Mouse (Mus musculus): Measurements from ENCODE around the gene Prtn3. TPM values are rescaled to one million over a fixed set of nuclear protein-coding genes. Genes with fewer than 3 reads are reported as not detected.

Prtn3 gene
- polyA plus RNA-seq (2014; fragmentation: Nextera tagmentation; extraction: Ambion mirVana) = 3.5 and 3.7 TPM in 2 replicates

DNA sequence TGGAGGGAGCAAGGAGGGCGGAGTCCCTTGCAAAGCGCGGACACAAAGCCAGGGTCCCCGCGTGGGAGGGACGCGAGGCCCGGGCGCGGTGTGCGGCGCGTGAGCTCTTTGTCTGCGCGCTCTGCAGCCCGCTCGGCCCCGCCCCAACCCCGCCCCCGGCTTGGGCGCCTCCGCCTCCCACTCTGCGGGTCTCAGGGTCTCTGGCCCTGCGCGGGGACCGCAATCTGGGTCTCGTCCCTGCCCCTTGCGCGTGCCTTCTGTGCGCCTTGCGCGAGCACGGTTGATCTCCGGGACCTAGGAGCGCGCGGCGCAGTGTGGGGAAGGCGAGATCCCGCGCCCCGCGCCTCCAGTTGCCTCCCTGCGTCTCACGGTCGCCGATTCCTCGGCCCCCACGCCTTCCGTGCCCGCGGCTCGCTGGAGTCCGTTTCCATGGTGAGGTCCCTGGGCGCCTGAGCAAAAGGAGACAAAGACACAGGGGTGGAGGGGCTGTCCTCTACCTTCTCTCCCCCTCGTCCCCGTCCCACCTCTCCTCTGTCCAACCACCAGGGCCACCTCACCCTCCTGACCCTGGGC lies at the start of gene Prtn3, which contains the start of gene Plppr3:
TSS of gene Prtn3 (plus strand) at position 187 of the 573 bp plus-strand sequence.
TSS of gene Plppr3 (minus strand) at position 345 of the 573 bp plus-strand sequence.
- H3K4me2 ChIP-seq = peak within 1 kb of the TSS; percentile 97
- no peaks in the 10 kb centered on the region for H3K9me3 ChIP-seq (ENCODE audit: low read depth, low read length)
- DNase-seq = peak; percentile 74
- H3K4me1 ChIP-seq (ENCODE audit: insufficient read depth) = no peaks in the 10 kb centered on the region; the same call in 1 of the 2 replicates
- WGBS = 1% methylated on average over 53 of the region's 57 CpGs
- peak within 1 kb of the TSS; percentile 79 for H3K9ac ChIP-seq
- no peak for TF ChIP-seq CTCF (IDR thresholded peaks at IDR 0.05; ENCODE audit: low read depth)
- no peaks in the 10 kb centered on the region for H3K36me3 ChIP-seq (ENCODE audit: insufficient read depth)
- H3K27ac ChIP-seq (ENCODE audit: low read depth) = peak within 1 kb of the TSS; percentile 37; the same call in 1 of the 2 replicates
- peak within 1 kb of the TSS; percentile 72 for H3K4me3 ChIP-seq (ENCODE audit: low read depth, low read length)
- H3K27me3 ChIP-seq (ENCODE audit: insufficient read depth, low read length) = no peaks in the 10 kb centered on the region
- peak; percentile 88 for ATAC-seq (ENCODE audit: insufficient read depth)

DNA sequence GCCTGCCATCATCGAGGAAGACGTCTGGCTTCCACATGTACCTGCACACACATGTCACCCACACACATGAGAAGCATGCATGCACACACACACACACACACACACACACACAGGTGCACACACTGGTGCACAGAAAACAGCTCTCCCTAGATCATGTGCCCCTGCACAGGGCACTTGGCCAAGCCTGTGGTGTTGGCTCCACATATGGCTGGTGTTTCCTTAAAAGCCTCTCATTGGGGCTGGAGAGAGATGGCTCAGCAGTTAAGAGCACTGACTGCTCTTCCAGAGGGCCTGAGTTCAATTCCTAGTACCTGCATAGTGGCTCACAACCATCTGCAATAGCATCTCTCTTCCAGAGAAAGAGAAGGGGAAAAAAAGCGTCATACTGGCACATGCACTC lies 42.7 kb upstream of the Prtn3 start:
- Histone ChIP-seq H3K27me3 (ENCODE audit: insufficient read depth, low read length) (no peaks in the 10 kb centered on the region), H3K9ac (no peak overlapping the region), H3K36me3 (ENCODE audit: insufficient read depth) (no peaks in the 10 kb centered on the region), H3K9me3 (ENCODE audit: low read depth, low read length) (no peaks in the 10 kb centered on the region), H3K4me1 (ENCODE audit: insufficient read depth) (no peaks in the 10 kb centered on the region), H3K4me3 (ENCODE audit: low read depth, low read length) (no peak overlapping the region), H3K4me2 (no peak overlapping the region), H3K27ac (ENCODE audit: low read depth) (no peak overlapping the region)
- DNase-seq (no peak), ATAC-seq (ENCODE audit: insufficient read depth) (no peak)
- WGBS = 81% methylated on average over 3 of the region's 3 CpGs
- TF ChIP-seq CTCF (IDR thresholded peaks at IDR 0.05; ENCODE audit: low read depth) = no peak

DNA sequence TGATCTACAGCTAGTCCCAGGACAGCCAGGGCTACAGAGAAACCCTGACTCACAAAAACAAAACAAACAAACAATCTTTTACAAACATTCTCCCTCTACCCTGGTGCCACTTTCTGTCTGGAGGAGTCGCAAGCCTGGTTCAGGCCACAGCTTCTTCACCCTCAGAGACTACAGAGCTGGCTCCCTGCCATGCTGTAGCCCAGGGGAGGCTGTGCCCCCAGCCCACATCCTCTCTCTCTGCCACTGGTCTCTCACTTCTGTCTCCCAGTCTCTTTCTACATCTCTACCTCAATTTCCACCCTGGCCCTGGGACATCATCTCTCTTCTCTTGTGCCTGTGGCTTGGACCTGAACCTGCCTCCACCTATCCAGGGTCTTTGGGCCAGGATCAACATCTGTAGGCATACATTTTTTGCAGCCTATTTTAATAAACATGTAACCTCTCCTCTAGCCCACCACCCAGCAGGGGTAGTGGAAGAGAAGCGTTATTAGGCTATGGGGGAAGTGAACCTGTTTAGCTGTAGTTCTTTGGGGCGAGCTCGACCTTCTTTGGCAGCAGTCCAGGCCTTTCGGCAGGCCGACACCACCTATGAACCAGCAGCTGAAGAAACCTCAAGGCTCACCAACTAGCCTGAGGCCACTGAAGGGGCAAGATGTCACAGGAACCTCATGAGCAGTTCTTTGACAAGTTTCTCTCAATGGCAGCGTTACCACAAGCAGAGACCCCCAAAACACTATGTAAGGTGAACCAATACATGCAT lies 42.1 kb upstream of the Prtn3 start:
- no peaks in the 10 kb centered on the region for H3K36me3 ChIP-seq (ENCODE audit: insufficient read depth)
- H3K9me3 ChIP-seq (ENCODE audit: low read depth, low read length) = no peaks in the 10 kb centered on the region
- H3K4me2 ChIP-seq = no peak overlapping the region
- TF ChIP-seq CTCF (IDR thresholded peaks at IDR 0.05; ENCODE audit: low read depth) = no peak
- no peak for ATAC-seq (ENCODE audit: insufficient read depth)
- no peaks in the 10 kb centered on the region for H3K27me3 ChIP-seq (ENCODE audit: insufficient read depth, low read length)
- no peak overlapping the region; the same call in 1 of the 2 replicates for H3K9ac ChIP-seq
- no peak overlapping the region for H3K27ac ChIP-seq (ENCODE audit: low read depth)
- H3K4me1 ChIP-seq (ENCODE audit: insufficient read depth) = no peaks in the 10 kb centered on the region
- WGBS = 57% methylated on average over 7 of the region's 7 CpGs
- DNase-seq = no peak
- no peak overlapping the region for H3K4me3 ChIP-seq (ENCODE audit: low read depth, low read length)

DNA sequence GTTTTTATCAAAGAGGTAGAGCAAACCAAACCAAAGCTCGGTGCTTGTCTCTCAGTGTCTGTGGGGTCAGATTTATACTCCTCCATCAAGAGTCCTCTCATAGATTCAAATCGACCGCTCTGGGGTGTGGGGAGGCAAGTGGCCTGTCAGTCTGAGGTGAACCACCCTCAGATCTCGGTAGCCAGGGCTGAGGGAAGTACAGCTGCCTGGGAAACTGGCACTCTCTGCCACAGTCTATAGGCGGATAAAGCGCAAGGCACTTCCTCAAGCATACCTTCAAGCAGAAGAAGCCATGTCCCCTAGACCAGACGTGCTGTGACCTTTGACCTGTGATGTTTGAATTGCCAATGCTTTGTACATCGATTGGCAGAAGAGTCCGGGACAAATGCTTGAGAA lies 41.5 kb upstream of the Prtn3 start:
- no peaks in the 10 kb centered on the region for H3K36me3 ChIP-seq (ENCODE audit: insufficient read depth)
- H3K9me3 ChIP-seq (ENCODE audit: low read depth, low read length) = no peaks in the 10 kb centered on the region
- H3K4me1 ChIP-seq (ENCODE audit: insufficient read depth) = no peaks in the 10 kb centered on the region
- no peaks in the 10 kb centered on the region for H3K27me3 ChIP-seq (ENCODE audit: insufficient read depth, low read length)
- no peak overlapping the region for H3K4me2 ChIP-seq
- WGBS = 65% methylated on average over 9 of the region's 9 CpGs
- TF ChIP-seq CTCF (IDR thresholded peaks at IDR 0.05; ENCODE audit: low read depth) = no peak
- H3K9ac ChIP-seq = no peak overlapping the region
- DNase-seq = no peak
- no peak for ATAC-seq (ENCODE audit: insufficient read depth)
- no peak overlapping the region for H3K4me3 ChIP-seq (ENCODE audit: low read depth, low read length)
- H3K27ac ChIP-seq (ENCODE audit: low read depth) = no peak overlapping the region

DNA sequence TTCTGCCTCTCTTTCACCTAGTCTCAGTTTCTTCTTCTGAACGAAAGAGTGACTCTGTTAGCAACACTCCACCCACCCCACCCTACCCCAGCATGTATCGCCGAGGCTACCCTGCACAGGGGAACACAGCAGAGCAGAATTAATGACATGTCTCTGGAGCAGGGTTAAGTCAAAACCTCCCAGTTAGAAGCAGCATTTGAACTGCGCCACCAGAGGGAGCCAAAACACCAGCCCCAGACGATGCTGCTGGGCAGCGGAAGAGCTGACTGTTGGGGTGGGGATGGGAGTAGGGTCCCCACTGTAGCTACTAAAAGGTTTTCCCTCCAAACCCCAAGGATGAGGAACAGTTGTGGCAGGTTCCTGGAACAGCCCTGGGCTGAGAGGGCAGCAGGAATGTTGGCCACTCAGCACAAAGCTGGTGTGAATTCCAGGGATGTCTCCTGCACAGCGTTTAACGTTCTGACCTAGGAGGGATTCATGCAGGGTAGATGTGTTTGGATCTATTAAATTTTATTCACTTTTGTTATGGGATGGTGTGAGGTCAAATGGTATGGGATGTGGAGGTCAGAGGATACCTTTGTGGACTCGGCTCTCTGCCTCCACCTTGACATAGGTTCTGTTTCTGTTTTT lies 39.4 kb upstream of the Prtn3 start:
- peak; percentile 98 for TF ChIP-seq CTCF (IDR thresholded peaks at IDR 0.05; ENCODE audit: low read depth)
- Histone ChIP-seq H3K4me1 (ENCODE audit: insufficient read depth) (no peaks in the 10 kb centered on the region), H3K9ac (no peak overlapping the region; the same call in 1 of the 2 replicates), H3K27ac (ENCODE audit: low read depth) (no peak overlapping the region), H3K27me3 (ENCODE audit: insufficient read depth, low read length) (no peaks in the 10 kb centered on the region), H3K4me3 (ENCODE audit: low read depth, low read length) (no peak overlapping the region), H3K9me3 (ENCODE audit: low read depth, low read length) (no peaks in the 10 kb centered on the region), H3K4me2 (no peak overlapping the region), H3K36me3 (ENCODE audit: insufficient read depth) (no peaks in the 10 kb centered on the region)
- DNase-seq (peak; percentile 92), ATAC-seq (ENCODE audit: insufficient read depth) (peak; percentile 60)
- 20% methylated on average over 9 of the region's 9 CpGs for WGBS

DNA sequence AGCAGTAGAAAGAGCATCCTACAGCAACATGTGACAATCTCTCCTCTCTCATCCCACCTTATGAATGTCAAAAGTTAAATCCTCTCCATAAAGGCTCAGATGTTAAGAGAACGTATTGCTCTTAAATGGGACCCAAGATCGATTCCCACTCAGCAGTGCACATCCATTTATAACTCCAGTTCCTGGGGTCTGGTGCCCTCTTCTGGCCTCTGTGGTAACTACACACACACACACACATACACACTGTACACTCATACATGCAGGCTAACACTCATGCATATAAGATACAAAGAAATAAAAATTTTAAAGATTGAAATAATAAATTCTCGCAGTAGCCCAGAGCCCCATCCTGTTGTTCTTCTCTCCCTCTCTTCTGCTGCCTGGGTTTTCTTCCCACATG lies 37.4 kb upstream of the Prtn3 start:
- DNase-seq (no peak), ATAC-seq (ENCODE audit: insufficient read depth) (no peak)
- H3K9me3 ChIP-seq (ENCODE audit: low read depth, low read length) = no peaks in the 10 kb centered on the region
- WGBS = 92% methylated on average over 3 of the region's 3 CpGs
- no peak overlapping the region for H3K4me2 ChIP-seq
- no peaks in the 10 kb centered on the region for H3K27me3 ChIP-seq (ENCODE audit: insufficient read depth, low read length)
- H3K4me3 ChIP-seq (ENCODE audit: low read depth, low read length) = no peak overlapping the region
- no peaks in the 10 kb centered on the region for H3K36me3 ChIP-seq (ENCODE audit: insufficient read depth)
- no peak overlapping the region for H3K27ac ChIP-seq (ENCODE audit: low read depth)
- no peaks in the 10 kb centered on the region for H3K4me1 ChIP-seq (ENCODE audit: insufficient read depth)
- no peak overlapping the region for H3K9ac ChIP-seq
- peak; percentile 42 for TF ChIP-seq CTCF (IDR thresholded peaks at IDR 0.05; ENCODE audit: low read depth)

DNA sequence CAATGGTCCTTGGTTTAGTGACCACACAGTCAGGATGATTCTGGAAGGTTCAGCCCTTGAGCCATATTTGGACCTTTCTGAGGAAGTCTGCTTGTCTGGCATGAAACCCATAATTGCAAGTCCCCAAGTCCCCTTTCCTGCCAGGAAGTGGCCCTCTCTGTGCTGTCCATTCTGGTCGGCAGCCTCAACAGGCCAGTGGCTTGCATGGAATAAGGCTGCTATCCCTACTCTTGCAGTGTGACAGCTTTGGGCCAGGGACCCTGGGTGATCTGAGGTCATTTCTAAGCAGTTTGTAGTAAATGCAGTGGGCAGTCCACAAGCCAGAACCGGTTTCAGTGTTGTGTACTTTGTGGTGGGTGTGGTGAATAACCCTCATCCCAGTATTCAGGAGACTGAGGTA lies 36.1 kb upstream of the Prtn3 start:
- H3K9me3 ChIP-seq (ENCODE audit: low read depth, low read length) = no peaks in the 10 kb centered on the region
- no peak for TF ChIP-seq CTCF (IDR thresholded peaks at IDR 0.05; ENCODE audit: low read depth)
- no peak overlapping the region for H3K9ac ChIP-seq
- no peak overlapping the region for H3K27ac ChIP-seq (ENCODE audit: low read depth)
- no peak overlapping the region for H3K4me3 ChIP-seq (ENCODE audit: low read depth, low read length)
- H3K4me1 ChIP-seq (ENCODE audit: insufficient read depth) = peaks cover 5% of the 10 kb centered on the region; the same call in 1 of the 2 replicates
- H3K4me2 ChIP-seq = no peak overlapping the region
- no peak for DNase-seq
- no peaks in the 10 kb centered on the region for H3K36me3 ChIP-seq (ENCODE audit: insufficient read depth)
- no peaks in the 10 kb centered on the region for H3K27me3 ChIP-seq (ENCODE audit: insufficient read depth, low read length)
- 48% methylated on average over 2 of the region's 2 CpGs for WGBS
- ATAC-seq (ENCODE audit: insufficient read depth) = no peak

All from lung, embryonic 14.5 days (tissue).